Mouse (Mus musculus) frontal cortex, postnatal 10 days (tissue): ENCODE measurements around the gene Trim16.

Experiments used
- DNase-seq, 2 experiments: peaks; one replicate each; pipeline ENCODE4 v3.0.0; 2022; ENCODE audit warnings: low spot score in 2 of 2, mixed read lengths in 1 of 2

Trim16 gene

GRCm38 (mm10) chr11:62830387-62830786 is 10.4 kb downstream of the Trim16 start:
- DNase-seq = no peak

- DNase-seq = no peak
These were observed 11.9 kb downstream of the Trim16 start for GRCm38 (mm10) chr11:62831906-62832305.

DNA sequence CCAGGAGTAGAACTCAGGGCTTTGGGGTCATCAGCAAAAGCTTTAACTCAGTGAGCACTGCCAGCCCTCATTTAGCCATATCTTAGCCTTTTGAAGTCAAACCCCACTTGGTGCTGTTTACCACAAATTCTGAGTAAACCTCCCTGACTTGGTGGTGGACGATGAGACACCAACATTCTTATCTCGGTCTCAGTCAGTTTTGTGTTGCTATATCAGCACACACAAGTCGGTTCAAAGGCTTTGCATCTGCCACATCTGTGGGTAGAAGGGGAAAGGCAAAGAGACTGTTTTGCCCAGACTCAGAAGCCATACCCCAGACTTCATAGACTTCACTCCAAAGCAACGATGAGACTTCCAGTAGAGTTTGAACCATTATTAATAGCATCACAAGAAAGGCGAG is 24.5 kb downstream of the Trim16 start:
- DNase-seq = no peak

GRCm38 (mm10) chr11:62845730-62846129 is 25.7 kb downstream of the Trim16 start:
- DNase-seq = no peak

- no peak for DNase-seq
These were observed 27.1 kb downstream of the Trim16 start, which contains the start of gene Fbxw10 for GRCm38 (mm10) chr11:62846961-62847654. Fbxw10 (plus strand) TSS chr11:62847069.

DNA sequence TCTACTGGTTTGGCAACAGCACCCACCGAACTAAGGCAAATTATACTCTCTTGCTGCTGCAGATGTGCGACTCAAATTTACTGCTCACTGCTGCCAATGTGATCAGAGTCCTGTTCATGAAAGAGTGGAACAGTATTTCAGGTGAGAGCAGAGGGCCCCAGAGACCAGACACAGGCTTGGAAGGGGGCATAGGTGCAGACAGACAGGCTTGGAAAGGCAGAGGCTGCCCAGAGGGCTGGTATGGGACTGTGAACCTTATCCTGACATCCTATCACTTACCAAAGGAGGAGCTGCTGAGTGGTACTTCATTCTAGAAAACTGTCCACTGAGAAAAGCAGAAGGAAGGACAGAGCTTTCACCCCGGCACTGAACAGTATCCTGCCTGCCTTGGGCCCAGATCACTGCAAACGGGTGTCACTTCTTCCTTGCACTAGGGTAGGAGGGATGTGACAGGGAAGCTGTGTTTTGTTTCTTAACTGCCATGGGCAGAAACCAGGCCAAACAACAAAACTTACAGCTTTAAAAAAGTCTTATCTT is 27.7 kb downstream of the Trim16 start:
- DNase-seq = no peak

- no peak for DNase-seq
These were observed 28.3 kb downstream of the Trim16 start for GRCm38 (mm10) chr11:62848301-62848700.

DNA sequence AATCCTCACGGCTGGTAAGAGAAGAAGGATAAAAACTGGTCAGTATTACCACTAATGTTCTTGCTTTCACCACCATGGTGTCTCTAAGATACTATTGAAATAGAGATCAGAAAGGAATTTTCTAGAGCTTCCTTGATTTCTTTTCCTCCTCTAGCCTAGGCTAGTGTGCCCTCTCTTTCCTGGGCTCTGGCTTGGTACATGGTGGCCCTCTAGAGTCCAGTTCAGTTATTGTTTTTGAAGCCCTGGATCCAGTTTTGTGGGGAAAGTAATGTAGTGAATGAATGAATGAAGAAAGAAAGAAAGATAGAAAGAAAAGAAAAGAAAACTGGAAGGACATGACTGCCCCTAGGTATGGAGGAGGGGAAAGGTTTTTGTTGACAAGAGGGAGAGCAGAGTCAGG is 31.2 kb downstream of the Trim16 start:
- DNase-seq = no peak

DNA sequence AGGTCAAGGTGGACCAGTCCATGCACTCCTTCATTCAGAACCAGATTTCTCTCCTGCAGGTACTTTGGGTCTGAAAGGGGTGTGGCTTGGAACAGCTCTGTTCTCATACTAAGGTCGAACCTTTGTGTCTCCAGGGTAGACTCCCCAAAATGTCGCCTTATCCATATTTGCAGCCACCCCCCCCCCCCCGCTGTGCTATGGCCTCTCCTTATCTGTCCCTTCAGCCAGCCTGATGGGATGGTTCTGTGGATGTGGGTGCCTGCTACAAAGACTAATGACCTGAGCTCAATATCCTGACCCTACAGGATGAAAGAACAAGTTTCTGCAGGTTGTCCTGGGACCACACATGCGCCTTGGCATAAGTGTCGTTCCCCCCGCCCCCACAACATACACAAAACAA is 33.3 kb downstream of the Trim16 start:
- DNase-seq = no peak

DNA sequence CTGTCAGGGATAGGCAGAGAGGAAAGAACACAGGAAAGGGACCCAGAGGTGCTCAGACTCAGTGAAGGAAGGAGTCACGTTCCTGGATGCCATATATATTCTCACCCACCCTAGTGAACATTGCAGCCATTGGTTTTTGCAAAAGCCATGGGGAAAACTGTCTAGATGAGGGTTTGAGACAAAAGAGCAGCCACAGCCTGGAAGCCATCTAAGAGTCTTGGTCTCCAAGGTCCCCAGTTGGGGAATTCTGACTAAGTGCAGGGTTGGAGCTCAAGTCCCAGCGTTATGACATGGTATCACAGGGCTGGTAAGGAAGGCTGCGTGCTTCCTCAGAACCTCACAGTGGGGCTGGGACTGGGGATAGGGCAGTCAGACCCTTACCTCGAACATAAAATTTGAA is 45.5 kb downstream of the Trim16 start:
- no peak for DNase-seq

- DNase-seq = no peak
These were observed 46.7 kb downstream of the Trim16 start for GRCm38 (mm10) chr11:62866685-62867084.

DNA sequence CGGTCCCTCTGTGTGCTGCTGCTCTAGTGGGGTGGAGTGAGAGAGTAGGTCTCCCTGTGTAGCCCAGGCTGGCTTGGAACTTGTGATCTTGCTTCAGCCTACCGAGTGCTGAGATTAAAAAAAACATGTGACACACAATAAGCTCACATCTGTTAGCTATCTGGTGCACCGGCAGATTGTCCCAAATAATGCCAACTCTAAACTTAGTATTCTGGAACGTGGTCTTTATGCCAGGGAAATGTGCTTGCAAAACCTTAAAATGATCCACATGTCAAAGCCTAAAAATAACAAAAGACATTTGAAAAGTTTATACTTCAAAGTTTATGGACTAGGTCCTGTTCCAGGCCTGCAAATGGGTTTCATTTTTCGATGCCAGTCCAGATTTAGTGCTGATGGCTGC is 49.2 kb downstream of the Trim16 start:
- DNase-seq = no peak

GRCm38 (mm10) chr11:62869715-62870371 is 49.8 kb downstream of the Trim16 start:
- DNase-seq = no peak

GRCm38 (mm10) chr11:62873479-62873878 is 53.4 kb downstream of the Trim16 start:
- no peak for DNase-seq

GRCm38 (mm10) chr11:62875696-62876095 is 55.7 kb downstream of the Trim16 start:
- DNase-seq = no peak

- no peak for DNase-seq
These were observed 56.4 kb downstream of the Trim16 start for GRCm38 (mm10) chr11:62876445-62876844.

DNA sequence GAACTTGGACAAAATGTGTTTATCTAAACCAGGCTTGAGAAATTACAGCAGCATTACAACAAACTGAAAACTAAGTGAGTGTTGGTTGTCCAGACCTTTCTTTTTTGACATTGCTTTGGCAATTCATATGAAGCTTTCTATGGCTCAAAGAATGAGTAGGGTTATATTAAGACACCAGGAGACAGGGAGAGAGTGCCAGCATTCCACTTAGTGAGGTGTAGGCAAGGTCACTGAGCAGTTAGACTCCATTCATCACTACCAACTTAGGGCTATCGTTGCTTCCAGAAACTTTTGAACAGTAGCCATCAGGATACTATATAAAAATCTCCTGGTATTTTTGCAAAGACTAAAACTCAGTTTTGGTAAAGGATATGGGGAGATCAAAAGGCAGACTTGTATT is 57.4 kb downstream of the Trim16 start:
- no peak for DNase-seq

- no peak for DNase-seq
These were observed 58.7 kb downstream of the Trim16 start for GRCm38 (mm10) chr11:62878728-62879127.

DNA sequence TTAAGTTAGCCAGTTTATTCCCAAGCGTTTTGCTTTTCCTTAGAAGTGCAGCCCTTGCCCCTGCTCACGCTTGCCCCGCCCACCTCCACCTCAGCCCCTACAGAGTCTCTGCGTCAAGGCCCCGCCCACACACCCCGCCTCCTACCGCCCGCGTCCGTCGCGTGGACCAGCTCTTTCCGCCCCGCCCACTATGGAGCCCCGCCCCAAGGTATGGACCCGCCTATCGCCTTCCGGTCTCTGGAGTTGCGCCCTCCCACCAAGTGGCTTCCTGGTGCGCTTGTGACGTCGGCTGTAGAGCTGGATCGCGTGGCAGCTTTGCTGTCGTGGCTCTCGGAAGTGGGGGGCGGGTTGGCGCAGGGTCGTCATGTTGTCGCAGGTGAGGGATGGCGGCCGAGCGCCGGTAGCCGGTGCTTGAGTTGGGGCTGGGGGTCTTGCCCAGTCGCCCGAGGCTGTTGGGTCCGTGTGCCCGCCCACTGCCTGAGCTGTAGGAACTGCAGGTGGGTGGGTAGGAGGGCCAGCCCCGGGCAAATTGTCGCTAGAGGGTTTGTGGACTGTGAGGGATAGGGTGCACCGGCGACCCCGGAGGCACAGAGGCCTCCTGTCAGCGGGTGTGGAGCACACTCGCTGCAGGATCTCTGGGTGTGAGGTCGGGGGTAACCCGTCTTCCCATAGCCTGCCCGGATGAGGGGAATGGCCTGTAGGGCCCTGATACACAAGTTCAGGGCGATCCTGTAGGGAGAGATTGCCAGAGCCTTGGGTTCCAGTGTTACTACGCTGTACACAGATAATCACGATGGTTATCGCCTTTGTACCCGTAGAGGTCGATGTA is 59.4 kb downstream of the Trim16 start, which contains the start of gene Tvp23b:
Gene Tvp23b (plus strand): TSS at position 236 of the 829 bp plus-strand sequence.
- DNase-seq = peak; percentile 97 to 99

DNA sequence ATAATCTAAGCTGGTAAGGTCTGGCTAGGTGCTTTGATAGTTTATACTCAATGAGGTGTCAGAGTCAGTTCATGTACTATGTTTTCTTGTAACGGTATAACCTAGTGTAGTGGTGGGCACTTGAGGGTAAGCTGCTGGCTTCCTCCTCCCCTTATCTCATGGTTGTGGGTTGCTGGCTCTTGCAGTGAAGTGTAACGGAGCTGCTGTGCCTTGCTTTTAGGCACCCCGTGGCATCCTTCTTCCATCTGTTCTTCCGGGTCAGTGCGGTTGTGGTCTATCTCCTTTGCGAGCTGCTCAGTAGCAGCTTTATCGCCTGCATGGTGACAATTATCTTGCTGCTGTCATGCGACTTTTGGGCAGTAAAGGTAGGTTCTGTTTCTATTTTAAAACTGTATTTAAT is 63.4 kb downstream of the Trim16 start:
- no peak for DNase-seq

GRCm38 (mm10) chr11:62885323-62885722 is 65.3 kb downstream of the Trim16 start:
- DNase-seq = no peak

DNA sequence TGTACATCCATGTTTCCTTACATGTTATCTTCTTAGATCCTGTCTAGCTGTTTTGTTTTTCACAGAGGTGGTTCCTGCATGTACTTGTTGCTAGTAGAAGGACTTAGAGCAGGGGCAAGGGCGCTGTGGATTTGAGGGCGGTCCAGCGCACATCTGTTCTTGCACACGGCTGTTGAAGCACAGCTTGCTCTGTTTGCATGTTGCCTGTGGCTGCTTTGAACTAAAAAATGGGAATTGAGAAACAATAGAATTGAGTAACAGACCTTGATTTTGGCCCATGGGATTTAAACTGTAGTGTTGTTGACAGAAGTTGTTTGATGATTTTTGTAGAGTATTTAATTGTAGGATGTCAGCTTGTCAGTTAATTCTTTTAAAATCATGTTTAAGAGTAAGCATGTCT is 70.8 kb downstream of the Trim16 start:
- no peak for DNase-seq
